Mouse (Mus musculus) brain, embryonic 14.5 days (tissue): Measurements from ENCODE around the gene Rrp15.

Experiments
- CTCF ChIP-seq: fragments of 200-500 bp; IDR thresholded peaks from 2 replicates; pipeline ENCODE4 v1.5.1; 2012; ENCODE audit warnings: inconsistent platforms, mild to moderate bottlenecking, moderate library complexity, borderline replicate concordance; ENCODE audit not compliant: insufficient read depth, insufficient read length; ENCODE audit errors: extremely low read depth
- POLR2A ChIP-seq: fragments of 200-500 bp; IDR thresholded peaks from 2 replicates; pipeline ENCODE4 v1.6.1; 2012; ENCODE audit warnings: mild to moderate bottlenecking, inconsistent platforms, borderline replicate concordance; ENCODE audit not compliant: poor library complexity, insufficient read depth, insufficient read length, severe bottlenecking; ENCODE audit errors: extremely low read depth

DNA sequence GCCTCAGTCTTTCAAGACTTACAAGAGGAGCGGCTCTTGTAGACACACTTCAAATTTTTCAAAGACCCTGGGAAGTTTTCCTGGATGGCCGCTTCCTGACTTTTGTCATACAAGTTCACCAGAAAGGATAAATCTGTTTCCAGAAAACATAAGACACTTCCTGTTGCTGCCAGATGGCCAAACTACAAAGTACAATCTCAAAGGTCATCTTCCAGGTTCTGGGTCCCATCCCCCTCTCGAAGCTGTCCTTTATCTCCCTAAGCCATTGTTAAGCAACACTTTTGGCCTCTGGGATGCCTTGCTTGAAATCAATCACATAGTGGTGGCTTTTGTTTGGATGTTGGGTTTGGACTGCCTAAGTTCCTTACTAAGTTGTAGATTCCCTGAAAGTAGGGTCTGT is 65.1 kb downstream of the Rrp15 start:
- TF ChIP-seq POLR2A, result no peak
- TF ChIP-seq CTCF, result no peak
